Mouse (Mus musculus) intestine, embryonic 16.5 days (tissue): ENCODE data around the gene Gpr157. TPM values are rescaled to one million over a fixed set of nuclear protein-coding genes. Genes with fewer than 3 reads are reported as not detected.

Experiments
- ATAC-seq: fragments of 200-750 bp; cut with Nextera tagmentation; 2 replicates; pipeline ENCODE4 v1.8.0; 2017; ENCODE audit warnings: moderate TSS enrichment, moderate library complexity
- H3K27ac ChIP-seq: fragments of 300-500 bp; sonication (generic); 2 replicates; pipeline ENCODE4 v1.5.1; 2014; ENCODE audit warnings: mild to moderate bottlenecking, low read length
- H3K27me3 ChIP-seq: fragments of 300-500 bp; sonication (generic); replicated peaks from 2 replicates; pipeline ENCODE4 v1.6.1; 2014; ENCODE audit warnings: low read length, control low read depth, mixed read lengths; ENCODE audit not compliant: control insufficient read depth, insufficient read depth
- H3K36me3 ChIP-seq: fragments of 300-500 bp; sonication (generic); 2 replicates; pipeline ENCODE4 v1.6.1; 2014; ENCODE audit warnings: low read length, control low read depth; ENCODE audit not compliant: control insufficient read depth, insufficient read depth
- H3K4me1 ChIP-seq: fragments of 300-500 bp; sonication (generic); 2 replicates; pipeline ENCODE4 v1.6.1; 2014; ENCODE audit warnings: low read length, control low read depth, mixed read lengths; ENCODE audit not compliant: control insufficient read depth, insufficient read depth
- H3K4me2 ChIP-seq: fragments of 300-500 bp; sonication (generic); 2 replicates; pipeline ENCODE4 v1.6.1; 2014; ENCODE audit warnings: low read depth, low read length, control low read depth
- H3K4me3 ChIP-seq: fragments of 300-500 bp; sonication (generic); 2 replicates; pipeline ENCODE4 v1.5.1; 2014; ENCODE audit warnings: mild to moderate bottlenecking, low read length
- H3K9ac ChIP-seq: fragments of 300-500 bp; sonication (generic); 2 replicates; pipeline ENCODE4 v1.6.1; 2014; ENCODE audit warnings: low read depth, low read length
- H3K9me3 ChIP-seq: fragments of 300-500 bp; sonication (generic); 2 replicates; pipeline ENCODE4 v1.6.1; 2016; ENCODE audit warnings: low read length, control low read depth; ENCODE audit not compliant: control insufficient read depth
- WGBS: fragments of 180-500 bp; shearing (Covaris S2); extraction: QIAGEN DNeasy Blood & Tissue Kit; methylation state at CpG from one replicate; pipeline ENCODE4 v1.1.7; 2014; 5-methylcytosine and 5-hydroxymethylcytosine counted together
- polyA plus RNA-seq: library from polyadenylated mRNA; unstranded; fragments of >200 nt; fragmentation: Nextera tagmentation; extraction: Ambion mirVana; gene quantifications from 2 replicates; pipeline ENCODE4 v1.2.1, GENCODE M21; 2015

The Gpr157 gene
- polyA plus RNA-seq, 1 experiment from 2014 or later = 1.6 TPM

DNA sequence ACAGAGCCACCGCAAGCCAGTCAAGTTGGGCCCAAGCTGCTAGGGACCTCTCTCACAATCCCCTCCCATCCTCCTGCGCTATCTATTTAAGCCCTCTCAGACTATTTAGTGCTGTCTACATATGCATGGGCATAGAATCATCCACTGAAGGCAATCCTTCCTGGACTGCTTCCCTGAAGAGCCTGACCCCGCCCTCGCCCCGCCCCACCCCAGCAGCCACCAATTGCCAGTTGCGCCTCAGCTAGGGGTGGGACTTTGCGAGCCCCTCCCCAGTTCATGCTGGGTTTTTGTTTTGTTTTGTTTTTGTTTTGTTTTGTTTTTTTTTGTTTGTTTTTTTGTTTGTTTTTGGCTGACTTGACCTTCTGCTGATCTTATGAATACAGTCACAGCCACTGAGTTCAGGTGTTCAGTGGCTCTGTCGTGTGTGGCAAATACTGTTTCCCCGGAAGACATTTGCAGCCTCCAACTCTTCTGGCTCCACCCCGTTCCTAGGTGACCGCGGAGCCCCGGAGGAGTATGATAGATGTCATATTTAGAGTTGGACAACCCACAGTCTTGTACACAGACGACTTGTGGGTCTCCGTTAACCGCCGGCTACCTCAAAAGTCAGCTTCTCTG, 20.4 kb upstream of the Gpr157 start:
- Histone ChIP-seq H3K4me2 (no peak overlapping the region), H3K4me3 (no peak overlapping the region), H3K9ac (no peak overlapping the region), H3K4me1 (peaks cover 8% of the 10 kb centered on the region), H3K9me3 (no peaks in the 10 kb centered on the region), H3K27ac (no peak overlapping the region), H3K36me3 (no peaks in the 10 kb centered on the region), H3K27me3 (no peaks in the 10 kb centered on the region)
- WGBS = 68% methylated on average over 17 of the region's 17 CpGs
- no peak for ATAC-seq

DNA sequence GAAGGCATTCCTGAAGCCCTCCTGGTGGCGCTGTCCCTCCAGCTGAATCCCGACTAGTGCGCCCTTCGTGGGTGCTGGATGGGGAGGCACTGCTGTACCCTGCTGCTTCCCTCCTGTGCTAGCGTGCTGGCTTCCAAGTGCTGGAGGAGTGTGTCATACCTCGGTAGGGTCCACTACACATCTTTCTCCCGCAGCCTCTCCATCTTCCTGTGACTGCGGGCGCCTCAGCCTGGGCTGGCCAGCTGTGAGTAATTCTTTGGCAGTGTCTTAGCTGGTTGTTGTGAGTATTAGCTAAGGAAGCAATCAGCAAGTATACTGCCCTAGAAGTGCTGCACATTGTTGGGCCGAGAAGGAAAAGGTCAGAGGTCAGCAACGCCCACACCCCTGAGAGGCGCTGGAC, 18.9 kb upstream of the Gpr157 start:
- H3K27ac ChIP-seq = no peak overlapping the region
- WGBS = 75% methylated on average over 12 of the region's 12 CpGs

GRCm38 (mm10) chr4:150070136-150070535, 17.0 kb upstream of the Gpr157 start:
- H3K4me2 ChIP-seq = no peak overlapping the region
- no peaks in the 10 kb centered on the region for H3K9me3 ChIP-seq
- no peaks in the 10 kb centered on the region for H3K36me3 ChIP-seq
- no peaks in the 10 kb centered on the region for H3K27me3 ChIP-seq
- H3K27ac ChIP-seq = no peak overlapping the region
- H3K9ac ChIP-seq = no peak overlapping the region
- peaks cover 6% of the 10 kb centered on the region for H3K4me1 ChIP-seq
- peak; percentile 51; the same call in 1 of the 2 replicates for ATAC-seq
- WGBS = 36% methylated on average over 8 of the region's 8 CpGs
- no peak overlapping the region for H3K4me3 ChIP-seq

More for the DNA sequence above, 18.9 kb upstream of the Gpr157 start:
- H3K4me3 ChIP-seq = no peak overlapping the region
- H3K27me3 ChIP-seq = no peaks in the 10 kb centered on the region
- no peaks in the 10 kb centered on the region for H3K9me3 ChIP-seq
- H3K4me1 ChIP-seq = peaks cover 5% of the 10 kb centered on the region
- H3K36me3 ChIP-seq = no peaks in the 10 kb centered on the region
- ATAC-seq = no peak
- H3K9ac ChIP-seq = no peak overlapping the region
- H3K4me2 ChIP-seq = no peak overlapping the region

DNA sequence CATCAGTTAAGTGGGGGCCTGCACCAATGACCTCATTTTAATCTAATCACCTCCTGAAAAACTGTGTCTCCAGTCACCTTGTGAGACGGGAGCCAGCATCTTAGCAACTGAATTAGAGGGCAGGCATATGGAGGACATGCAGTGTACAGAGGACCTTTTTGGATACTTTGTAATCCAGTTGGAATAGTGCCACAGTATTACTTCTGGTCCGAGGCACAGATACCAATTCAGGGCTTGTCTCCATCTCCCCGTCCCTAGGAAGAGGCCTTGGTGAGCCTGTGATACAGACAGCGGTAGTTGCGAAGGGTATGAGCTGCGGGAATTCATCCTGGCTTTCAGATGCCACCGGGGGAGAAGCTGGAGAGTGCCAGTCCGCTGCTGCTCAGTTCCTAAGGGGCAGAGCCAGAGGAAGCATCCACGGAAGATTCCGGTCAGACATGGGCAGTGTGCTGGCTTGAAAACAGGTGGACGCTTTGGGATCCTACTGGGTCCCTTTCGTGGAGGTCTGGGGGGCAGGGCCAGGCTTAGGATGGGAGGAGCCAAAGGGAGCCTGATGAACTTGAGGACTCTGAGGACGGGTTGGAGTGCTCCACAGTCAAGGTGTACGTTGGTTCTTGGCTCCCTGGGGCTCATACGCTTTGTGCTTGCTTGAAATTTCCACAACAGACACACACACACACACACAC, 14.6 kb upstream of the Gpr157 start:
- Histone ChIP-seq H3K9ac (no peak overlapping the region), H3K9me3 (no peaks in the 10 kb centered on the region), H3K27ac (no peak overlapping the region), H3K4me1 (peaks cover 12% of the 10 kb centered on the region), H3K36me3 (no peaks in the 10 kb centered on the region), H3K27me3 (no peaks in the 10 kb centered on the region), H3K4me2 (no peak overlapping the region), H3K4me3 (no peak overlapping the region)
- no peak for ATAC-seq
- WGBS = 60% methylated on average over 15 of the region's 15 CpGs

- peak; percentile 23; the same call in 1 of the 2 replicates for ATAC-seq
- Histone ChIP-seq H3K27ac (no peak overlapping the region), H3K9ac (no peak overlapping the region), H3K4me1 (peaks cover 12% of the 10 kb centered on the region), H3K9me3 (no peaks in the 10 kb centered on the region), H3K27me3 (no peaks in the 10 kb centered on the region), H3K4me2 (no peak overlapping the region), H3K4me3 (no peak overlapping the region), H3K36me3 (no peaks in the 10 kb centered on the region)
- WGBS = 19% methylated on average over 8 of the region's 8 CpGs
Measured at GRCm38 (mm10) chr4:150073102-150073473, 14.1 kb upstream of the Gpr157 start.

DNA sequence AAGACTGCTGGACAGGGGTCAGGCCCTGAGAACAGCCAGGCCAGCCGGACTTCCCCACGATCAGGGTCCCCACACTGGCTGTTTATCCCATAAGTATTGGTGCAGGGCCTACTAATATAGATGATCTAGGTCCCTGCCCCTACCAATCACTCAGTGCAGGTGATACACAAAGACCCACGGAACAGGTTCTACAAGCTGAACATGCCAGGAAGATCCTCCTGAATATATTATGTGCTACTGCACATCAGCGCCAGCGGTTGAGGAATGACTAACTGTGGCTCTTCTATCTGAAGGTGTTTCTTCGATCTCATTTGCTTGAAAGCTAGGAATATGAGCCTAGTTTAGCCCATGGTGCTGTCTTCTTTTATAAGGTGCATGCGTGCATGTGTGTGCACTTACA, 11.8 kb upstream of the Gpr157 start:
- peaks cover 8% of the 10 kb centered on the region for H3K4me1 ChIP-seq
- WGBS = 72% methylated on average over 7 of the region's 7 CpGs
- H3K27me3 ChIP-seq = no peaks in the 10 kb centered on the region
- ATAC-seq = no peak
- no peak overlapping the region for H3K4me3 ChIP-seq
- H3K27ac ChIP-seq = no peak overlapping the region
- no peaks in the 10 kb centered on the region for H3K9me3 ChIP-seq
- no peak overlapping the region for H3K9ac ChIP-seq
- no peaks in the 10 kb centered on the region for H3K36me3 ChIP-seq
- H3K4me2 ChIP-seq = no peak overlapping the region

DNA sequence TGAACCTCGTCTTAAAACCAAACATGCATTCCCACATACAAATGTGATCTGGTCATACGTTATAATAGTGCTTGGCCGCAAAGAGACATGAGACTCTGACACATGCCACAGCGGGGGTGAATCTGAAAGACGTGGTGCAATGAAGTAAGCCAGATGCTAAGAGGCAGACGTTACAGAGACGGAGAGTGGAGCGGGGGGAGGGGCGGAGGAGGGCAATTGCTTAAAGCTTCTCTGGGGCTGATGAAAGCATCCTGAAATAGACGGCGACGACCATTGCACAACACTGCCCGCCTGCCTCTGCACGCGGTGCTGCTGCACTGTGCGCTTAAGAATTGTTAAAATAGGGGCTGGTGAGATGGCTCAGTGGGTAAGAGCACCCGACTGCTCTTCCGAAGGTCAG, 11.0 kb upstream of the Gpr157 start:
- Histone ChIP-seq H3K4me3 (no peak overlapping the region), H3K36me3 (no peaks in the 10 kb centered on the region), H3K27me3 (no peaks in the 10 kb centered on the region), H3K9ac (no peak overlapping the region), H3K9me3 (no peaks in the 10 kb centered on the region), H3K4me2 (no peak overlapping the region), H3K4me1 (peaks cover 7% of the 10 kb centered on the region), H3K27ac (no peak overlapping the region)
- 40% methylated on average over 18 of the region's 18 CpGs for WGBS
- no peak for ATAC-seq

DNA sequence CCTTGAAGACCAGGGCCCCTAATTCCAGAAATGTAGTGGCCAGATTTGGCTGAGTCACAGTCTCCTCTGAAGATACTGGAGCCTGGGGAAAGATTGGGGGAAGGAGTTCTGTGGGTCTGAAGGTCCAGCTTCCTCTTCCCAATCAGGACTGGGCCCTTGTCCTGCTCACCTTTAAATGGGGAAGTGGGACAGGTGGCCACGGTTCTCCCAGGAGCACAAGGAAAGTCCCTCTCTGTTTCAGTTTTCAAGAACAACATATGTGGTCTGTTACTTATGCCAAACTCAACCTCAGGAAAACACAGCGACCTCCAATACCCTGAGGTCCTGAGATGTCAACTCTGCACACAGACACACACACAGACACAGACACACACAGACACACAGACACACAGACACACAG, 8.5 kb upstream of the Gpr157 start:
- Histone ChIP-seq H3K9me3 (no peaks in the 10 kb centered on the region), H3K9ac (no peak overlapping the region), H3K4me3 (no peak overlapping the region), H3K4me2 (no peak overlapping the region), H3K27ac (no peak overlapping the region), H3K4me1 (peaks cover 7% of the 10 kb centered on the region), H3K36me3 (no peaks in the 10 kb centered on the region), H3K27me3 (no peaks in the 10 kb centered on the region)
- no peak for ATAC-seq
- 81% methylated on average over 2 of the region's 2 CpGs for WGBS

- H3K9ac ChIP-seq = no peak overlapping the region
- H3K9me3 ChIP-seq = no peaks in the 10 kb centered on the region
- peaks cover 7% of the 10 kb centered on the region for H3K4me1 ChIP-seq
- no peaks in the 10 kb centered on the region for H3K27me3 ChIP-seq
- no peak for ATAC-seq
- no peak overlapping the region for H3K4me3 ChIP-seq
- no peak overlapping the region for H3K27ac ChIP-seq
- no peak overlapping the region for H3K4me2 ChIP-seq
- 74% methylated on average over 7 of the region's 7 CpGs for WGBS
- H3K36me3 ChIP-seq = no peaks in the 10 kb centered on the region
Measured at GRCm38 (mm10) chr4:150079244-150079643, 7.9 kb upstream of the Gpr157 start.
